Mouse (Mus musculus) ES-E14 (cell line): ENCODE measurements around the gene Pum1.

Experiments used
- CHD2 ChIP-seq: IDR thresholded peaks from 2 replicates; pipeline ENCODE4 v1.6.1; 2014; ENCODE audit warnings: mild to moderate bottlenecking, low read depth, low read length, inconsistent platforms
- HCFC1 ChIP-seq: IDR thresholded peaks from 2 replicates; pipeline ENCODE4 v1.6.1; 2012; ENCODE audit warnings: low read length, inconsistent platforms, borderline replicate concordance; ENCODE audit not compliant: insufficient read depth
- MAFK ChIP-seq: IDR thresholded peaks from 2 replicates; pipeline ENCODE4 v1.6.1; 2014; ENCODE audit warnings: mild to moderate bottlenecking, low read depth, low read length, inconsistent platforms; ENCODE audit not compliant: insufficient read depth
- ZC3H11A ChIP-seq: IDR thresholded peaks from 2 replicates; pipeline ENCODE4 v1.6.1; 2012; ENCODE audit warnings: low read depth, mild to moderate bottlenecking, inconsistent platforms, low read length, borderline replicate concordance
- ZNF384 ChIP-seq: IDR thresholded peaks from 2 replicates; pipeline ENCODE4 v1.6.1; 2012; ENCODE audit warnings: low read depth, low read length, inconsistent platforms

DNA sequence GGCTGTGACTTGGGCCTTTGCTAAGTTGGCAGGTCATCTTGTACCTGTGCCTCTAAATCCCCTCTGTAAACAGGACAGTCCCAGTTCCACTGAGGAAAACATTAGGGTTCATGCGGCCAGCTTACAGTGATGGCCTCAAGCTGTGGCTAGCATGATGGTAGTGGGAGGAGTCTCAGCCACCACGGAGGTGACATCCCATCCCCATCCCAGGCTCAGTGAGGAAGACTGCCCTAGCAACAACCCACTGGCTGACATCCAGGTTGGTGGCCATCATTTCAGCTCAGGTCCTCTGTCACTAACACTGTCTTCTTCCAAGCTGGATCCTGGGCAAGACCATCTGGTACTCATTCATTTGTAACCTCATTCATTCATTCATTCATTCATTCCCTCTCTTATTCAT is 141.2 kb downstream of the Pum1 start:
- TF ChIP-seq HCFC1, result no peak
- no peak for TF ChIP-seq CHD2
- TF ChIP-seq ZC3H11A, result no peak
- TF ChIP-seq MAFK, result no peak
- no peak for TF ChIP-seq ZNF384
